Mouse (Mus musculus): ENCODE measurements around the gene Med15. TPM values are rescaled to one million over a fixed set of nuclear protein-coding genes. Genes with fewer than 3 reads are reported as not detected.

Gene Med15
- polyA plus RNA-seq, 1 experiment from 2014 or later, result 19.2 TPM

- peak; percentile 80; the same call in 1 of the 2 replicates for ATAC-seq (ENCODE audit: low read depth)
- H3K4me1 ChIP-seq (ENCODE audit: control insufficient read depth, low read depth, low read length), result no peaks in the 10 kb centered on the region; the same call in 1 of the 2 replicates
- H3K36me3 ChIP-seq (ENCODE audit: control insufficient read depth, insufficient read depth), result peaks cover 15% of the 10 kb centered on the region
- H3K4me3 ChIP-seq (ENCODE audit: low read depth, low read length), result no peak overlapping the region
- no peaks in the 10 kb centered on the region for H3K27me3 ChIP-seq (ENCODE audit: control insufficient read depth, insufficient read depth, low read depth, low read length)
- WGBS (ENCODE audit: insufficient replicate concordance), result 70% methylated on average over 3 of the region's 3 CpGs
- H3K9me3 ChIP-seq (replicated peaks; ENCODE audit: control insufficient read depth, low read length), result no peaks in the 10 kb centered on the region
- no peak overlapping the region for H3K9ac ChIP-seq (ENCODE audit: low read depth, low read length)
- H3K4me2 ChIP-seq (ENCODE audit: low read depth, low read length), result no peak overlapping the region
- H3K27ac ChIP-seq (ENCODE audit: low read length), result no peak overlapping the region
These were observed 32.2 kb downstream of the Med15 start for GRCm38 (mm10) chr16:17700386-17701042.

- WGBS (ENCODE audit: insufficient replicate concordance), result 79% methylated on average over 3 of the region's 3 CpGs
- H3K9ac ChIP-seq (ENCODE audit: low read depth, low read length), result no peak overlapping the region
- H3K9me3 ChIP-seq (replicated peaks; ENCODE audit: control insufficient read depth, low read length), result no peaks in the 10 kb centered on the region
- no peaks in the 10 kb centered on the region for H3K4me1 ChIP-seq (ENCODE audit: control insufficient read depth, low read depth, low read length)
- H3K36me3 ChIP-seq (ENCODE audit: control insufficient read depth, insufficient read depth), result peaks cover 12% of the 10 kb centered on the region
- ATAC-seq (ENCODE audit: low read depth), result no peak
- H3K4me3 ChIP-seq (ENCODE audit: low read depth, low read length), result no peak overlapping the region
- H3K4me2 ChIP-seq (ENCODE audit: low read depth, low read length), result no peak overlapping the region
- H3K27me3 ChIP-seq (ENCODE audit: control insufficient read depth, insufficient read depth, low read depth, low read length), result no peaks in the 10 kb centered on the region
- H3K27ac ChIP-seq (ENCODE audit: low read length), result no peak overlapping the region
These were observed 37.8 kb downstream of the Med15 start for GRCm38 (mm10) chr16:17694860-17695259.

GRCm38 (mm10) chr16:17669886-17670285, 62.8 kb downstream of the Med15 start:
- H3K4me1 ChIP-seq (ENCODE audit: control insufficient read depth, low read depth, low read length), result no peaks in the 10 kb centered on the region; the same call in 1 of the 2 replicates
- H3K4me3 ChIP-seq (ENCODE audit: low read depth, low read length), result no peak overlapping the region
- no peak overlapping the region for H3K9ac ChIP-seq (ENCODE audit: low read depth, low read length)
- H3K27ac ChIP-seq (ENCODE audit: low read length), result no peak overlapping the region
- ATAC-seq (ENCODE audit: low read depth), result no peak
- no peaks in the 10 kb centered on the region for H3K27me3 ChIP-seq (ENCODE audit: control insufficient read depth, insufficient read depth, low read depth, low read length)
- H3K4me2 ChIP-seq (ENCODE audit: low read depth, low read length), result no peak overlapping the region
- peaks cover 27% of the 10 kb centered on the region for H3K36me3 ChIP-seq (ENCODE audit: control insufficient read depth, insufficient read depth)
- H3K9me3 ChIP-seq (replicated peaks; ENCODE audit: control insufficient read depth, low read length), result no peaks in the 10 kb centered on the region

DNA sequence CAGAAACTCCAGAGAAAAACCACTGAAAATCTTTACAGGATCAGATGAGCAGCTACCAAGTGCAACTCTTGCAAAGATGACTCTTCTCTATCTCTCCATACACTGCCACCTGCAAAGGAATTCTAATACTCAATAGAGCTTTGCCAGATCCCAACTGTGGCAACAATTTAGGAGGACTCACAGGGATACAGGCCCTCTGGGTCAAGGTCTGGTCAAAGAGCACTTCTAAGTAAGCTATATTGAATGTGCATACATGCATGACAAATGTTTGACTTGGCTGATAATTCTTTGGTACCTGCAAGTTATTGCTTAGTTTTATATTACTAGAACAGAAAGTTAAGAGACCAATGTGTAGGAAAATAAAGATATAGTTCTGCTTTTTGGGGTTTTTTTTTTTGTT, 67.1 kb downstream of the Med15 start:
- Histone ChIP-seq H3K4me3 (ENCODE audit: low read depth, low read length) (no peak overlapping the region), H3K4me1 (ENCODE audit: control insufficient read depth, low read depth, low read length) (no peaks in the 10 kb centered on the region; the same call in 1 of the 2 replicates), H3K9me3 (replicated peaks; ENCODE audit: control insufficient read depth, low read length) (no peaks in the 10 kb centered on the region), H3K27me3 (ENCODE audit: control insufficient read depth, insufficient read depth, low read depth, low read length) (no peaks in the 10 kb centered on the region), H3K36me3 (ENCODE audit: control insufficient read depth, insufficient read depth) (peaks cover 13% of the 10 kb centered on the region), H3K4me2 (ENCODE audit: low read depth, low read length) (no peak overlapping the region), H3K9ac (ENCODE audit: low read depth, low read length) (no peak overlapping the region), H3K27ac (ENCODE audit: low read length) (no peak overlapping the region)
- no peak for ATAC-seq (ENCODE audit: low read depth)

DNA sequence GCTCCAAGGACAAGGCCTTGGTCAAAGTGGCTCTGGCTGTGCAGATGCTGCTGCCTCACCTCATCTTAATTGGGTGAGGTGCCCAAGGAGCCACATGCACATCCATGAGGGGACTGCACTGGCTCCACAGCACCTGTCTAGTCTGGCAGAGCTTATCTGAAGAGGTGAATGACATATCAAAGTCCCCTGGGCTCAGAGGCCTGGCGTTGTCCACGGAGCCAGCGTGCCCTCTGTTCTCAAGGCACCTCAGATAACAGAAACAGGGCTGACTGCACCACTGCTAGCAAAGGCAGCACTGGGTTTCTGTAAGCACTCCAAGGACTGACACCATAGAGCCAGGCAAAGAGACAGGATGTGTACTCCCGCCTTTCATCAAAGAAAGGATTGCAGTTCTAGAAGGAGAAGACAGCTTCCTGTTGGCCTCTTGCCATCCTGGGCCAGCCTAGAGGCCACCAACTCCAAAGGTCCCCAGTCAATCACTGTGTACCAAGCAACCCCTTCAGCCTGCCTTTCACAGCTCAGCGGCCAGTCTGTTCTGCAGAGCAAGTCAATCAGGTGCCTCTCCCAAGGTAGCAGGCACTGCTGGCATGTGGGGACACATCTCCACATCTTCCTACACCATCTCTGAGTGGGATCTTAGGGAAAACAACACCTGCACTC, 76.3 kb downstream of the Med15 start:
- H3K9me3 ChIP-seq (replicated peaks; ENCODE audit: control insufficient read depth, low read length), result no peaks in the 10 kb centered on the region
- no peaks in the 10 kb centered on the region; the same call in none of the 2 replicates for H3K4me1 ChIP-seq (ENCODE audit: control insufficient read depth, low read depth, low read length)
- H3K9ac ChIP-seq (ENCODE audit: low read depth, low read length), result no peak overlapping the region
- no peak overlapping the region for H3K27ac ChIP-seq (ENCODE audit: low read length)
- peaks cover 20% of the 10 kb centered on the region for H3K36me3 ChIP-seq (ENCODE audit: control insufficient read depth, insufficient read depth)
- H3K4me2 ChIP-seq (ENCODE audit: low read depth, low read length), result no peak overlapping the region
- no peak for ATAC-seq (ENCODE audit: low read depth)
- no peaks in the 10 kb centered on the region for H3K27me3 ChIP-seq (ENCODE audit: control insufficient read depth, insufficient read depth, low read depth, low read length)
- no peak overlapping the region for H3K4me3 ChIP-seq (ENCODE audit: low read depth, low read length)
- 63% methylated on average over 5 of the region's 5 CpGs for WGBS (ENCODE audit: insufficient replicate concordance)

GRCm38 (mm10) chr16:17654188-17654795, 78.4 kb downstream of the Med15 start:
- 78% methylated on average over 4 of the region's 4 CpGs for WGBS (ENCODE audit: insufficient replicate concordance)
- H3K36me3 ChIP-seq (ENCODE audit: control insufficient read depth, insufficient read depth), result peaks cover 21% of the 10 kb centered on the region

GRCm38 (mm10) chr16:17653601-17654000, 79.1 kb downstream of the Med15 start:
- no peak for ATAC-seq (ENCODE audit: low read depth)
- Histone ChIP-seq H3K27me3 (ENCODE audit: control insufficient read depth, insufficient read depth, low read depth, low read length) (no peaks in the 10 kb centered on the region), H3K4me3 (ENCODE audit: low read depth, low read length) (no peak overlapping the region), H3K27ac (ENCODE audit: low read length) (no peak overlapping the region), H3K4me2 (ENCODE audit: low read depth, low read length) (no peak overlapping the region), H3K36me3 (ENCODE audit: control insufficient read depth, insufficient read depth) (peaks cover 21% of the 10 kb centered on the region), H3K4me1 (ENCODE audit: control insufficient read depth, low read depth, low read length) (no peaks in the 10 kb centered on the region; the same call in none of the 2 replicates), H3K9me3 (replicated peaks; ENCODE audit: control insufficient read depth, low read length) (no peaks in the 10 kb centered on the region), H3K9ac (ENCODE audit: low read depth, low read length) (no peak overlapping the region)
- WGBS (ENCODE audit: insufficient replicate concordance), result 89% methylated on average over 5 of the region's 5 CpGs

More at GRCm38 (mm10) chr16:17654188-17654795, 78.4 kb downstream of the Med15 start:
- no peak overlapping the region for H3K4me3 ChIP-seq (ENCODE audit: low read depth, low read length)
- H3K9me3 ChIP-seq (replicated peaks; ENCODE audit: control insufficient read depth, low read length), result no peaks in the 10 kb centered on the region
- H3K4me1 ChIP-seq (ENCODE audit: control insufficient read depth, low read depth, low read length), result no peaks in the 10 kb centered on the region; the same call in none of the 2 replicates
- H3K27me3 ChIP-seq (ENCODE audit: control insufficient read depth, insufficient read depth, low read depth, low read length), result no peaks in the 10 kb centered on the region
- no peak overlapping the region for H3K4me2 ChIP-seq (ENCODE audit: low read depth, low read length)
- no peak overlapping the region for H3K9ac ChIP-seq (ENCODE audit: low read depth, low read length)
- ATAC-seq (ENCODE audit: low read depth), result no peak
- H3K27ac ChIP-seq (ENCODE audit: low read length), result no peak overlapping the region

DNA sequence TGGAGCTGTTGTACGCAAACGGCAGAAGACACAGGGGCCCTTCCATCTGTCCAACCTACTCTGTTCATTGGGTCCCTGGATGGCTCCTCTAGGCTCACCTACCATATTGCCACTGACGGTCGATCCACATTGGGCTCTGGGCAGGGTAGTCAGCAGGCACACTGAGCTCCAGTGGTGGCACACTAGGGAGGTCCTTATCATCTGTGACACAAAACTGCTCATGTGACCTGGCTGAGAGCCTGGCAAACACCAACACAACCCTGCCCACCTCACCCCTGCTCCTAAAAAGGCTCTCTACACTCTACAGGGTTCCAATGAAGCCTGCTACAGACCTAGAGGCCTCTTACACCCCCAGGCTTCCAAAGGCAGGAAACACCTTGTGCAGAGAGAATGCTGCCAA, 80.1 kb downstream of the Med15 start:
- H3K9ac ChIP-seq (ENCODE audit: low read depth, low read length), result no peak overlapping the region
- H3K27ac ChIP-seq (ENCODE audit: low read length), result no peak overlapping the region
- H3K4me2 ChIP-seq (ENCODE audit: low read depth, low read length), result no peak overlapping the region
- 69% methylated on average over 4 of the region's 4 CpGs for WGBS (ENCODE audit: insufficient replicate concordance)
- H3K27me3 ChIP-seq (ENCODE audit: control insufficient read depth, insufficient read depth, low read depth, low read length), result no peaks in the 10 kb centered on the region
- H3K4me1 ChIP-seq (ENCODE audit: control insufficient read depth, low read depth, low read length), result peaks cover under 1% of the 10 kb centered on the region
- ATAC-seq (ENCODE audit: low read depth), result no peak
- no peaks in the 10 kb centered on the region for H3K9me3 ChIP-seq (replicated peaks; ENCODE audit: control insufficient read depth, low read length)
- H3K36me3 ChIP-seq (ENCODE audit: control insufficient read depth, insufficient read depth), result peaks cover 21% of the 10 kb centered on the region
- H3K4me3 ChIP-seq (ENCODE audit: low read depth, low read length), result no peak overlapping the region

- WGBS (ENCODE audit: insufficient replicate concordance), result 86% methylated on average over 1 of the region's 1 CpGs
- H3K4me2 ChIP-seq (ENCODE audit: low read depth, low read length), result no peak overlapping the region
- ATAC-seq (ENCODE audit: low read depth), result no peak
- no peak overlapping the region for H3K9ac ChIP-seq (ENCODE audit: low read depth, low read length)
- H3K27me3 ChIP-seq (ENCODE audit: control insufficient read depth, insufficient read depth, low read depth, low read length), result no peaks in the 10 kb centered on the region
- no peak overlapping the region for H3K27ac ChIP-seq (ENCODE audit: low read length)
- peaks cover 21% of the 10 kb centered on the region for H3K36me3 ChIP-seq (ENCODE audit: control insufficient read depth, insufficient read depth)
- H3K4me3 ChIP-seq (ENCODE audit: low read depth, low read length), result no peak overlapping the region
- no peaks in the 10 kb centered on the region for H3K9me3 ChIP-seq (replicated peaks; ENCODE audit: control insufficient read depth, low read length)
- H3K4me1 ChIP-seq (ENCODE audit: control insufficient read depth, low read depth, low read length), result peaks cover 17% of the 10 kb centered on the region
These were observed 82.0 kb downstream of the Med15 start for GRCm38 (mm10) chr16:17650711-17651110.

Data from liver, embryonic 16.5 days (tissue).